Mouse (Mus musculus) embryonic facial prominence, embryonic 11.5 days (tissue): ENCODE results near the gene Nop9. TPM values are rescaled to one million over a fixed set of nuclear protein-coding genes. Genes with fewer than 3 reads are reported as not detected.
"Not testable (repeated sequence)": the region's sequence is repeated elsewhere in the genome, so short reads cannot be mapped to it uniquely, and the experiment has no call there.

Source experiments
- ATAC-seq: fragments of 200-750 bp; cut with Nextera tagmentation; replicated peaks from 2 replicates; pipeline ENCODE4 v1.8.0; 2017; ENCODE audit warnings: low read depth; ENCODE audit not compliant: insufficient number of reproducible peaks, low FRiP score, low TSS enrichment
- DNase-seq: peaks from one replicate; pipeline ENCODE4 v3.0.0-alpha.2; 2015; ENCODE audit warnings: low spot score
- H3K27ac ChIP-seq: fragments of 300-500 bp; sonication (generic); replicated peaks from 2 replicates; pipeline ENCODE4 v1.5.1; 2014; ENCODE audit warnings: mild to moderate bottlenecking, low read depth, low read length, control low read depth
- H3K27me3 ChIP-seq: fragments of 300-500 bp; sonication (generic); 2 replicates; pipeline ENCODE4 v1.6.1; 2014; ENCODE audit warnings: mild to moderate bottlenecking, low read length, moderate library complexity, mixed read lengths; ENCODE audit not compliant: control insufficient read depth, insufficient read depth
- H3K36me3 ChIP-seq: fragments of 300-500 bp; sonication (generic); replicated peaks from 2 replicates; pipeline ENCODE4 v1.6.1; 2014; ENCODE audit warnings: low read depth, mild to moderate bottlenecking, low read length, moderate library complexity, mixed read lengths; ENCODE audit not compliant: control insufficient read depth, insufficient read depth
- H3K4me1 ChIP-seq: fragments of 300-500 bp; sonication (generic); 2 replicates; pipeline ENCODE4 v1.6.1; 2014; ENCODE audit warnings: low read length, mixed read lengths; ENCODE audit not compliant: control insufficient read depth, insufficient read depth
- H3K4me2 ChIP-seq: fragments of 300-500 bp; sonication (generic); 2 replicates; pipeline ENCODE4 v1.6.1; 2014; ENCODE audit warnings: low read depth, mild to moderate bottlenecking, control low read depth, low read length, moderate library complexity
- H3K4me3 ChIP-seq: fragments of 300-500 bp; sonication (generic); 2 replicates; pipeline ENCODE4 v1.5.1; 2014; ENCODE audit warnings: low read depth, low read length, control low read depth
- H3K9ac ChIP-seq: fragments of 300-500 bp; sonication (generic); replicated peaks from 2 replicates; pipeline ENCODE4 v1.6.1; 2014; ENCODE audit warnings: mild to moderate bottlenecking, control low read depth, low read length
- H3K9me3 ChIP-seq: fragments of 300-500 bp; sonication (generic); replicated peaks from 2 replicates; pipeline ENCODE4 v1.6.1; 2016; ENCODE audit warnings: mild to moderate bottlenecking, low read length, inconsistent platforms, mixed read lengths; ENCODE audit not compliant: control insufficient read depth
- WGBS: fragments of 180-500 bp; shearing (Covaris S2); extraction: QIAGEN DNeasy Blood & Tissue Kit; methylation state at CpG from one replicate; pipeline ENCODE4 v1.1.7; 2014; 5-methylcytosine and 5-hydroxymethylcytosine counted together
- polyA plus RNA-seq: library from polyadenylated mRNA; unstranded; fragments of >200 nt; fragmentation: Nextera tagmentation; extraction: Ambion mirVana; gene quantifications from 2 replicates; pipeline ENCODE4 v1.2.1, GENCODE M21; 2014

Gene Nop9
- polyA plus RNA-seq, 1 experiment from 2014 or later, result 59.4 TPM

DNA sequence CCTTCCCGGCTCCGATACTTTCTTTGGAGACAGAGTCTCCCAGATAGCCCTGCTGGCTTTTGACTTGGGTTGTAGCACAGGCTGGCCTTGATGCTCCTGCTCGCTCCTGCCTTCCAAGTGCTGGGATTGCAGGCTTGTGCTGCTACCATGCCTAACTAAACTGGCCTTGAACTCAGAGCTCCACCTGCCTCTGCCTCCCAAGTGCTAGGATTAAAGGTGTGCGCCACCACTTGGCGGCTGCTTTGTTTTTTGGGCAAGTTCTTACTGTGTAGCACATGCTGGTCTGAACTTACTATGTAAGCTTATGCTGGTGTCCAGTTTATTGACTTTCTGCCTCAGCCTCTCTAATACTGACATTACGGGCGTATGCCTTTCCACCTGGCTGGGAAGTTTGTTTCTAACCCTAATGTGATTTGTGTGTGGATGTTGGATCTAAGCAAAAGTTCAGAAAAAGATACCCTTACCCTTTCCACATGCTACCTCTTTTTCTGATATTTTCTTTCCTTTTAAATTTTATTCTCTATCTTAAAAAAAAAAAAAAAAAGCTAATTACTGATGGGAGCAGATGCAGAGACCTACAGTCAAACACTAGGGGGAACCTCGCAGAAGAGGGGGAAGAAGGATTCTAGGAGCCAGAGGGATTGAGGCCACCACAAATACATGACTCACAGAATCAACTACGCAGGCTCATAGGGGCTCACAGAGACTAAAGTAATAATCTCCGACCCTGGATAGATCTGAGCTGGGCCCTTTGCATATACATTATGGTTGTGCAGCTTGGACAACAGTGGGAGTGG is 1.8 kb downstream of the Nop9 start:
- H3K4me1 ChIP-seq, result no peaks in the 10 kb centered on the region
- H3K4me2 ChIP-seq, result no peak overlapping the region
- no peak overlapping the region for H3K4me3 ChIP-seq
- H3K27me3 ChIP-seq, result no peaks in the 10 kb centered on the region
- ATAC-seq (no peak), DNase-seq (no peak)
- peaks cover 4% of the 10 kb centered on the region for H3K36me3 ChIP-seq
- no peak overlapping the region for H3K27ac ChIP-seq
- H3K9ac ChIP-seq, result no peak overlapping the region
- no peaks in the 10 kb centered on the region for H3K9me3 ChIP-seq
- 92% methylated on average over 10 of the region's 10 CpGs for WGBS

DNA sequence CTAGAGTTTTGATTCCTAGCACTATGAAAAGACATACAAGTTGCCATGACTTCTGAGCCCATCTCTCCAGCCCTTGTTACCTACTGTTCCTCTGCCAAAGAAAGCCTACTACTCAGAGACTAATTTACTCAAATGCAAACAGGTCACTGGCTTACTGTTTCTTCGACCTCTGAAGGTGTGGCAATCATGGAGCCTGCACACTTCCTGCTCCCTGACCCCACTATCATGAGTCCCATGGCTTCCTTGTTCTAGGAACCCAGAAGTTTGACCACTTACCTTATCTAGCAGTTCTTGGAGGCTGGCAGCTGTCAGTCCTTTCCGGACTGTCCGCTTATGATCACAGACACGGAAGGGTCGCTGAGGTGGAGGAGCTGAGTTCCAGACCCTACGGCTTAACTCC is 12.1 kb downstream of the Nop9 start:
- H3K4me1 ChIP-seq, result peaks cover 6% of the 10 kb centered on the region
- no peak overlapping the region for H3K4me3 ChIP-seq
- 87% methylated on average over 6 of the region's 6 CpGs for WGBS
- H3K27ac ChIP-seq, result no peak overlapping the region
- no peak overlapping the region for H3K9ac ChIP-seq
- ATAC-seq (no peak), DNase-seq (no peak)
- no peak overlapping the region for H3K4me2 ChIP-seq
- no peaks in the 10 kb centered on the region for H3K9me3 ChIP-seq
- H3K36me3 ChIP-seq, result peaks cover 16% of the 10 kb centered on the region
- H3K27me3 ChIP-seq, result peaks cover 15% of the 10 kb centered on the region

DNA sequence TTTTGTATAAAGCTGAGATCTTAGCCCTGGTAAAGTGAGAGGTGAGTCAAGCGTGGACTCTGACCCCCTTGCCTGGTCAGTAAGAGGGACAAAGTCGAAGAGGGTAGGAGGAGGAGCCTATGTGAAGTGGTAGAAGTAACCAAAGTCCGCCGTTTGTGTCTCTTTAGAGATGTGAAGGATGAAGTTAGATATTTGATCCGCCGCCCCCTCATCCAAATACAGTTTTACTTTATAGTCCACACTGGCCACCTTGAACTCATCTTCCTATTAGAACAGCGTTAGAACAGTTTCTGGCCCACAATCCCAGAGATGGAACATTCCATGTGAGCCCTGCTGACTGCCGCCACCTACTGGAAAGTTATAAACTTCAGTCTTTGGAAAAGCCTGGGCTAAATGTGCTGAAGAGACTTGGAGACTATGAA is 12.9 kb downstream of the Nop9 start, which contains the start of gene Cideb:
Gene Cideb, minus strand, starts transcription at position 96 of the 422 bp plus-strand sequence.
- WGBS, result 13% methylated on average over 8 of the region's 8 CpGs
- H3K4me1 ChIP-seq, result peaks cover 6% of the 10 kb centered on the region
- peaks cover 15% of the 10 kb centered on the region for H3K27me3 ChIP-seq
- H3K9me3 ChIP-seq, result no peaks in the 10 kb centered on the region
- H3K4me2 ChIP-seq, result no peak within 1 kb of the TSS
- H3K27ac ChIP-seq, result no peak within 1 kb of the TSS
- peak; percentile 81 for DNase-seq
- H3K4me3 ChIP-seq, result no peak within 1 kb of the TSS
- no peak within 1 kb of the TSS for H3K9ac ChIP-seq
- ATAC-seq, result no peak
- H3K36me3 ChIP-seq, result peaks cover 10% of the 10 kb centered on the region

DNA sequence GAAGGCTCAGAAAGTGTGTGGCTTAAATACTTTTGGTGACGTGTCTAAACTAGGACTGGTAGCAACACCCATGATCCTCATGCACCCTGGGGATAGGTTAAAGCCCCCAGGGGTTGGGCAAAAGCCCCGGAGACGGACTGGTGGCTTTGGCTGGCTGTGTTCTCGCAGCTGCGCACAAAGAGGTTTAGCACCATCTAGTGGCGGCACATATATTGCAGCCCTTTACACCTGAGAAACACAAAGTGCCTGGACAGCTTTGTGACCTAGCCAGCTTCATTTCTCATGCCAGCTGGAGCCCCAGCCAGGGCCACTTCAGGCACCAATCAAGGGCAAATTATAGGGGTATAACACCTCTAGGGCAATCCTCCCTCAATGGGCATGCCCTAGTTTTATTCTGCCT is 14.7 kb downstream of the Nop9 start:
- H3K9ac ChIP-seq, H3K9me3 ChIP-seq, H3K4me1 ChIP-seq, H3K4me2 ChIP-seq, H3K36me3 ChIP-seq, ATAC-seq, H3K27ac ChIP-seq, H3K4me3 ChIP-seq: not testable (repeated sequence)
- DNase-seq, result peak; percentile 91
- 0% methylated on average over 6 of the region's 6 CpGs for WGBS
- H3K27me3 ChIP-seq, result peaks cover 15% of the 10 kb centered on the region

DNA sequence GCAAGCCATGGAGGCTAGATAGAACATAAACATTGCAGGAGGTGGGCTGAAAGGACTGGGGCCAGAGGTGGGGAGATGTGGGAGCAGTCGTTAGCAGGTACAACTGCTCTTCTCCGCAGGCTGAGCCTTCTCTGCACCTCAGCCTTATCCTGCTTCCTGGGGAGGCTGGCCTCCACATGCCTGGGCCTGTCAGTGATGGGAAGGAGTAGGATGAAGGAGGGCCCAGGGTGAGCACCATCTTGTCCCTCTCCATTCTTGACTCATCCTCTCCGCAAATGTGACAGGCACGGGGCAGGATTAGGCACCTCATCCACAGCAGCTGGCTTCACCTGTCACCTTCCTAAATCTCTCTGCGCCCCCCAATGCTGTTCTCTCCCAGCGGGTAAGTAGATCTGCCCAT is 15.7 kb downstream of the Nop9 start, which contains the start of gene Ltb4r2:
Gene Ltb4r2, plus strand, starts transcription at position 266 of the 400 bp plus-strand sequence.
- H3K27ac ChIP-seq, result no peak within 1 kb of the TSS
- no peak for DNase-seq
- 69% methylated on average over 6 of the region's 6 CpGs for WGBS

GRCm38 (mm10) chr14:55762001-55762821 is 16.7 kb downstream of the Nop9 start:
- Histone ChIP-seq H3K9me3 (no peaks in the 10 kb centered on the region), H3K9ac (peak overlapping the region; percentile 67), H3K4me1 (peaks cover 6% of the 10 kb centered on the region), H3K4me2 (peak overlapping the region; percentile 97), H3K27me3 (peaks cover 22% of the 10 kb centered on the region), H3K4me3 (peak overlapping the region; percentile 53), H3K36me3 (no peaks in the 10 kb centered on the region), H3K27ac (no peak overlapping the region)
- whole genome bisulfite sequencing, result under 1% methylated on average over 77 of the region's 77 CpGs
- DNase-seq, result peak; percentile 76
- ATAC-seq, result peak; percentile 57

More for the DNA sequence above, 15.7 kb downstream of the Nop9 start, which contains the start of gene Ltb4r2:
- no peaks in the 10 kb centered on the region for H3K36me3 ChIP-seq
- ATAC-seq, result no peak
- peak within 1 kb of the TSS; percentile 67 for H3K9ac ChIP-seq
- peak within 1 kb of the TSS; percentile 53 for H3K4me3 ChIP-seq
- H3K27me3 ChIP-seq, result peaks cover 15% of the 10 kb centered on the region
- H3K4me1 ChIP-seq, result peaks cover 6% of the 10 kb centered on the region
- peak within 1 kb of the TSS; percentile 97 for H3K4me2 ChIP-seq
- no peaks in the 10 kb centered on the region for H3K9me3 ChIP-seq

DNA sequence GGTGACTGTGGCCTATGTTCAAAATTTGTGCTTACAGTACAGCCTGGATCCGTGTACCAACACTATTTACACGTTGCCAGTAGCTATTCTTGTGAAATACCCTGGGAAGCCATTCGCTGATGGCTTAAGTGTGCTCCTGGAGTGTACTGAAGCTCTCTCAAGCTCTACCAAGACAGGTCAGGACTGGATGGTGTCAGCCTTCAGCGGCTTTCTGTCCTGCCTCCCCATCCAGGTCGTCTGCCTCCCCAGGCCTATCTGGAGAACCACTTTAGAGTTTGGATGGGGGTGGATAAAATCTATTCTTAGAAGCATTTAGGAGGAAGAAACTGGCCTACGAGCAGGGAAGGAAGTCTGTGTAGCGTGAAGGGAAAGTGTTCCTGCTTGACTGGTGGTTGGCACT is 17.7 kb downstream of the Nop9 start:
- DNase-seq (no peak), ATAC-seq (no peak)
- H3K9ac ChIP-seq, result no peak overlapping the region
- no peak overlapping the region for H3K27ac ChIP-seq
- peaks cover 27% of the 10 kb centered on the region for H3K27me3 ChIP-seq
- H3K4me1 ChIP-seq, result peaks cover 6% of the 10 kb centered on the region
- no peak overlapping the region for H3K4me3 ChIP-seq
- H3K4me2 ChIP-seq, result no peak overlapping the region
- 62% methylated on average over 7 of the region's 7 CpGs for WGBS
- H3K9me3 ChIP-seq, result no peaks in the 10 kb centered on the region
- H3K36me3 ChIP-seq, result no peaks in the 10 kb centered on the region
